Mouse (Mus musculus): Measurements from ENCODE around the gene Exoc2.

Exoc2 gene

DNA sequence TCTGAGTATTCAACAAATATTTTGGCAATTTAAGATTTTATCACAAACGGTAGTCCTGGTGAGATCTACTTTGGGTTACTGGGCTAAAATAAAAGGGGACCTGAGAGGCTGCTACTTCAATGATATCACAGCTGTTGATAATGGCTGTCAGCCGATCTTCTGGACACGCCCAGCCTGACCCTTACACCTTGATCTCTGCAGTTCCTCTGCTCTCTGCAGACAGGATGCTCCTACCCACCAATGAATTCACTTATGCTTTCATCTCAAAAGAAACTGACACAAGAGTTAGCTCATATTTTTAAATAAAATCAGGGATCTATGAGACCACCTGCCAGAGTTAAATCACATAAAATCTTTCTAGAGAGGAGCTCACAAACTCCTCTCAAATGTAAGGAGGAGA, 149.0 kb downstream of the Exoc2 start:
- peak in 1 of 2 experiments; percentile 20 for DNase-seq (ENCODE audit: low spot score in 2 of 2)

DNA sequence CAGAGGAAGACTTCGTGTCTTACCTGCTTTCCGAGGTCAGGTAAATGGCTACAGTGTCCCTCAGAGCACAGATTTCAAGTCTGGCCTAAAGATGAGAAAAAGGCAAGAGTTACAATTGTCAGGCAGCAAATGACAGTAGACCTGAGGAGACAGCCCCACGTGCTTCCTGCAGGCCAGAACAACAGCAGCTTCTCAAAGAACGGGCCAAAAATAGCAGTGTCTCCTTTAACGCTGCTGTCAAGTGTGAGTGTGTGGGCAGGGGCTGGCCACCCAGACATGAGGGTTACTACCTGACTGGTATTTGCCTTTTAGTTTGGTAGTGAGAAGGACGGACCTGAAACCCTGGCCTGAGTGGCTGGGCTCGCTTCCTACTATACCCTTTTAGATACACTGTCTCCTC, 153.3 kb downstream of the Exoc2 start:
- peak; percentile 47 to 50 for DNase-seq (ENCODE audit: low spot score in 2 of 2)

DNA sequence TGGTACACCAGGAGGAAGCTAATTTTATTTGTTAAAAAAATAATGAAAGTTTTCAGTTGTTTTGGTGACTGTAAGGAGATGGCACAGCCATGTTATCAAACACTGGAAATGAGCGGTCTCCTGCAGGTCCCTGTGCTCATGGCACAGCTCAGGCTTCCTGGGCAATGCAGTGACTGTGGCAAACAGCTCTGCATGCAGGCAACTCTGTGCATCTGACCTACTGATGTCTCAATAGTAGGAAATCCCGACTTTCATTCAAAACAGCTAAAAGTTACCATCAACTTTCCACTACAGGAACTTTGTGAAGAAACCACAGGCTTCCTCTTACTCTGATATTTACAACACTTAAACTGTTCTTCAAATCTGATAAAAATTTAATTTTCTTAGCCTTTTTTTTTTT, 154.0 kb downstream of the Exoc2 start:
- DNase-seq (ENCODE audit: low spot score in 2 of 2), result no peak

DNA sequence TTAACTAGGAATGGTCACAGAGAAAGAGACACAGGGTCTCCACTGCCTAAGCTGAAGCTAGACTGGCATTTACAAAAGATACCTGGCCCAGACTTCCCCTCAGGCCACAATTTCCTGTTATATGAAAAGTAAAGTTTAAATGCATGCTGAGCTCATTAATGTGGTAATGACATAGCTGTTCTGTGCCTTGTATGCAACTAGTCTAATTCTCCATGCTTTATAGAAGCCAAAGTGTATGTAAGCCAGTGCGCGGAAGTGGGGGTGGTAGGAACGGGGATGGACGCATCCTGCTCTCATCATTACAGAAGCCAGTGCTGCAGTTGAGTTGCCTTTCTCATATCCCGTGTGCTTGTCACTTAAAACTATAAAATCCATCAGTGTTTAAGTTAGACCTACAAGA, 156.5 kb downstream of the Exoc2 start:
- DNase-seq (ENCODE audit: low spot score in 2 of 2), result peak; percentile 22 to 25

DNA sequence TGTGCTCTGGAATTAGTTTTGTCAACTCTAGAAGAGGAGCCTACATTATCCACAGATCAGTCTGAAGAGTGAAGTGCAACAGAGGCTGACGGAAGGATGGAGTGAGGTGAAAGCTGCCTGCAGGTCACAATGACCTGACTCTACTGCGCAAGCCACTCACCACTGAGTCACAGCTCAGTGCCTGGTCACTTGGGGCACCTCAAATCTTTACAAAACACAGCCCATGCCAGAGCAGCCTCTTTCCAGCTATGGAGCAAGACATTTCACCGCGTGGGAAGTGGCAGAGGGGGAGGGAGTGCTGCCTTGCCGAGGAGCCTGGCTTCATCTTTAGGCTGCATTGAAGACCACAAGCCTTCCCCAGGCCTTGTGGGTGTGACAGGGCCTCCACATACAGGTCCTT, 159.6 kb downstream of the Exoc2 start:
- DNase-seq (ENCODE audit: low spot score in 2 of 2), result peak; percentile 21 to 37

DNA sequence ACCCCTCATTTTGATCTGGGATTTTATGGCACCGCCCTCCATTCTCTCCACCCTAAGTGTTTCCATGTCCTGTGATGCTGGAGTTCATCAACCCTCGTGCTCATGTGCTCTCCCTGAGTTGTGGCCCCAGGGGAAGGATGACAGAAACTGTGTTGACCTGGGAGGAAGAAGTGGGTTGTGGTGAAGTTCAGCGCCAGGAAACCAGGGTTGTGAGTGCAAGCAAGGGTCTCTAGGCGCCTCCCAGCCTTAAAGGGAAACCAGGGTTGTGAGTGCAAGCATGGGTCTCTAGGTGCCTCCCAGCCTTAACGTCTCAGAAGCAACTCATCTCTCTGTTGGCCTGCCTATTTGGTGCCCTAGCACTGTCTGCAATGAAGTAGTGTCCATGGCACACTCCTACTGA, 160.4 kb downstream of the Exoc2 start:
- no peak for DNase-seq (ENCODE audit: low spot score in 2 of 2)

DNA sequence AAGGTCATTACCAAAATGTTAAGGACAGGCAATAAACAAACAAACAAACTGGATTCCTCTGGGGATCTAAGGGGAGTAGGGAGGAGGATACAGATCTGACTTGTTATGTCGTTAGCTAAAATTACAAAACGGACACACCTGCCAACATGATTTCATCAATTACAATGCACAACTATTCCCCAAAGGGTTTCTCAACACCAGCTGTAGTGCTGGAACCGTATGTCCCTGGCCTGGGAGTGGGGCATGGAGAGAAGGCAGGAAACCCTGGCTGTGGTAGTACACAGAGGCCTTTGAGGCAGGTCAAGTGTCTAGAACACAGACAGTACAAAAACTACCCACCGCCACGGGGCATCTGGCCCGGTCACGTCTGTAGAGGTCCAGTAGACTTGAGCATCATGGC, 164.7 kb downstream of the Exoc2 start:
- DNase-seq (ENCODE audit: low spot score in 2 of 2), result no peak

DNA sequence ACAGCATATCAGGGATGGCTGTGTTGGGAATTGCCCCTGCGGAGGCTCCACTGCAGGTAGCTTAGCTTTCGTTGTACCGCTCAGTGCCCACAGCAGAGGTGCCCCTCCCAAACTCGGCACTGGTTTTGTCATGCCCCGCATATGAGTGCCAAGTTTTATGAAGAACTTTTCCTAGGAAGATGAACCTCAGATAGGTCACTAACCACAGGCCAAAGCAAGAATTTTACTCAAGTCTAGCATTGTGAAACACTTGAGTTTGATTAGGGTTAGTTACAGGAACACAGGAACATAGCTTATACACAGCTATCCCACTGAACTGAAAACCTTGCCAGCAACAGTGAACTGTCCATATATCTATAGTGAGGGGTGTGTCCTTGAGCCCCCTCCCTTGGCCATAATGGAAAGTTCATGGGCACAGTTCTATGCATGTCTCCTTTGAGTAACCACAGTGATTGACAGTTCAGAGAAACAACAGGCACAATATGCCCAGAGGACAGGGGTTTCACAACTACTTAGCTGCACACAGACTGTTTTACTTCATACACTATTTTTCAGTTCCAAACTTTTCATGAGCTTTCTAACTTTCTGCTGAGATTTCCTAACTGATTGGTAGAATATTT, 171.4 kb downstream of the Exoc2 start:
- no peak for DNase-seq (ENCODE audit: low spot score in 2 of 2)

DNA sequence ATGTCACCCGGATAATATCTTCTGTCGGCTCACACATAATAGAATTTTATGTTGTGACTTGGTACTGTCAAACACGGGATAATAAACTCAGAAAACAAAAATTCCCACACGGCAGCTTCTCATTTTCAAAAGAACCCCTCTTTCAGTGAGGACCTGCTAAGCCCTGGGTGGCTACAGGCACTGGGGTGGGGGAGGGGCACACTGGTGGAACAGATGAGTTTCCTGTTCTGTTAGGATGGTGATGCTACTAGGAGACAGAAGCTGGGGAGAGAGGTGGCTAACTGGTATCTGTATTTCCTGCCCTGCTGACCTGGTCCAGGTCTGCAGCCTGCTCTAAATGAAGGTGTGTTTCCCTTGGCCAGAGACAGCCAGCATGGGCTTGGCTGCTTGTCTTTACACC, 172.0 kb downstream of the Exoc2 start:
- no peak for DNase-seq (ENCODE audit: low spot score in 2 of 2)

DNA sequence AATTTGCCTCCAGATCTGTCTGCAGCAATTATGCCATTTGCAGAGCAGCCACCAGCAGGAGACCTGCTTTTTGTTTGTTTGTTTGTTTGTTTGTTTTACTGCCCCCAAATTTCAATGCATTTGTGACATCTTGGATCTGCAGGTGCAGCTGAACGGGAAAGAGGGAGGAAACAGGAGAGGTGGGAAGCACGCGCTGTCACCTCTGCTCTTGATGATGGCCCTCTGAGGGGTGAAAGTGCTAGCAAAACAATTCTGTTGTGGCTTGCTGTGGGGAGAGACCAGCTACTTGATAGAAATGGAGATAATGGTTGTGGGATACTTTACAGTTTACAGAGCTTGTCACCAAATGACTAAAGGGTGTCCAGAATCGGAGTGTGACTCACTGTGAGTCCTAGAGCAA, 177.9 kb downstream of the Exoc2 start:
- no peak for DNase-seq (ENCODE audit: low spot score in 2 of 2)

DNA sequence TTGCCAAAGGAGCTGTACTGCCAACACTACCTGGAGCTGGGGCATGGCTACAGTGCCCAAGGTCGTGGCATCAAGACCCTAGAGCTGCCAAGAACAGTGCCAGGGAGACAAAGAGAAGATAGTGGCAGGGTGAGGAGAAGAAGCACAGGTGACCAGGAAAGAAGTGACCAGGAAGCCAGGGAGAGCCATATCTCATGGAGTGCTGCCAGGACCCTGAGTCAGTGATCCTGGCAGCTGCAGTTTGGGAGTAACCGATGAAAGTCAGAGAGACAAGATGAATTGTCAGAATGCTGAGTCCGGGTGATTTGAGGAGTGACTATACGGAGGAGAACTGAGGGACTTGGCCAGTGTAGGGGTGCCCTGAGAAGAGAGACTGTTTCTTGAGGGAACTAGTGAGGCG, 180.3 kb downstream of the Exoc2 start:
- DNase-seq (ENCODE audit: low spot score in 2 of 2), result no peak

DNA sequence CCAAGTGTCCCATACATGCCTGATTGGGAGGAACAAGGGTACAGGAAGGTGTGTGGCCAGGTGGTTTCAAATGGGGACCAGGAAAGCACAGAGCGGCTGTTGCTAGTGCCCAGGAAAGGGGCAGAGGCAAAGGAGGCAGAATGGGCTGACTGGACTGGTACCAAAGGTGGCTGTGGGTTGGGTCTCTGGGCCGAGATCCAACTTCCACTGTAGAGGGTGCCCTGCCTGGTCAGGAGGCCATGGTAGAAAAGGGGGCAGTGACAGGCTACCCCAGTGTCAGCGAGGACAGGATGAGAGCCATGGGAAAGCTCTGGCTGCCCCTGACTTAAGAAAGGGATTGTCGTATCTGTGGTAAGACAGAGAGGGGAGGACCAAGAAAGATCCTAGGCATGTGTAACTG, 180.7 kb downstream of the Exoc2 start:
- no peak for DNase-seq (ENCODE audit: low spot score in 2 of 2)

DNA sequence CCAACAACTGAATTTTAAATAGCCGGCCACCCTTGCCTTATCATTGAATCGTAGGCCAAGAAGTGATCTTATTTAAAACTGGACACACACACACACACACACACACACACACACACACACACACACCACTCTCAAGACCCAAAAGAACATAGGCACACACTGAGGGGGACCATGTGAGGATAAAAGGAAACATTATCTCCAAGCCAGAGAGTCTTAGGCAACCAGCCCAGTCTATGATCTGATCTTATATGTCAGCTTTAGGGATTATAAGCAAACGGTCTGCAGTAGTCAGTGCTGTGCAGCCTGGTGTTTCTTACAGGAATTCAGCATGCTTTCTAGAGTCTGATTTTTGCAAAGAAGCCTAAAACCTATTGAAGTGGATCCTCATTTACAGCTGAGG, 181.2 kb downstream of the Exoc2 start:
- DNase-seq (ENCODE audit: low spot score in 2 of 2), result no peak

DNA sequence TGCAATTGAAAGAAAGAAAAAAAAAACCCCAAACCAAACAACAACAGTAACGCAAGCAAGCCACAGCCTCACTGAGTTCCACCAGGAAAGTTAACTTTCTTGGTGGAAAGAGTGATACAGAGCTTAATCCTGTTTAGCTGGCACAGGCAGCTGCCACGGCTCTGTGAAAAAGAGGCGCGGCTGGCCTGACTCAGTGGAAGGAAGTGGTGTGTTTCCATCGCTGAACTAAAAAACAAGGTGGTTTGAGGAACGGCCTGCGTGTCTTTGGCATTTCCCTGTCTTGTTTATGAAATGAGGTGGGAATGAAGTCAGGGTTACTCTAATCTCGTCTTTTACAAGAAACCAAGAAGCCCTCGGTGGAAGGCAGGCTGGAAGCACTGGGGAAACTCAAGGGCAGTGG, 181.6 kb downstream of the Exoc2 start:
- peak in 1 of 2 experiments; percentile 36 for DNase-seq (ENCODE audit: low spot score in 2 of 2)

DNA sequence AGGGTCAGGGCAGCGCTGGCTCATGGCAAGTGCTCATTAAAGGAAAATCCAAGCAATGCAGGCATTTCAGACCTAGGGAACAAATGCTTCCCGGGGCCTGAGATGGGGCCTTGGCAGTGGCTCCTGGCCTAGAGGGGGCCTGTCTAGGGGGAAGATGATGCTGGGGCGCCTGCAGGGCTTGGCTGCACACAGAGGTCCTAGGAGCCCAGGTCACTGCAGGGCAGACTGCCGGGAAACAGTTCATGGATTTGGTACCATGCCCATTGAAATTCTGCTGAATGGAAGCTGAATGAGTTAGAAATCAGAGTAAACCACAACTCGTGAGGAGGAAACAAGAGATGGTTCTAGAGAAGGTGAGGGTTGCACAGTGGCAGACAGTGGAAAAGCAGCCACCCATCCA, 183.9 kb downstream of the Exoc2 start:
- no peak for DNase-seq (ENCODE audit: low spot score in 2 of 2)

DNA sequence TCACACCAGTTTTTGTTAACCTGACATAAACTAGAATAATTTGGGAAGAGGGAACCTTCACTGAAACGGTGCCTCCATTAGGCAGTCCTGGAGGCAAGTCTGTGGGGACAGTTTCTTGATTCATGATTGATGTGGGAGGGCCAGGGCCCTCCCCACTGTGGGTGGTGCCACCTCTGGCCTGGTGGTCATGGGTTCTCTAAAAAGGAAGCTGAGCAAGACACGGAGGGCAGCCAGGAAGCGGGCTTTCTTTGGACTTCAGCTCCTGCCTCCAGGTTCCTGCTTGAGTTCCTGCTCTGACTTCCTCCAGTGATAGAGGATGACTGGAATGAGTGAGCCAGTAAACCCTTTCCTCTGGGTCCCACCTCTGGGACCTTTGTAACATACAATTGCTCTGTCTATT, 185.5 kb downstream of the Exoc2 start:
- no peak for DNase-seq (ENCODE audit: low spot score in 2 of 2)

DNA sequence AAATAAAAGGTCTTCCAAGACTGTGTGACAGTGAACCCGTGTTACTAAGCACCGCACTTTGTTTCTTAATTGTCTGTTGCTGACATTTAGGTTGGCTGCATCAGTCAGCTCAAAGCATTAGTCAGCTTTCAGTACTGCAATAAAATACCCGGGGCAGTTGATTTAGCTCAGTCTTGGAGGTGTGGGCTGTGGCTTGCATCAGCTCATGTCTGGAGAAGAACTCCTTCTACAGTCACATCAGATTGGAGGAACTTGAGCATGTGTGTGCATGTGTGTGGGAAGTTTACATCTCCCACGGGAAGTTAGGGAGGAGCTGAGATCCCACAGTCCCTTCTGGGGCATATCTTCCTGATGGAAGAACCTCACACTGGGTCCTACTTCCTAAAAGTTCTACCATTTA, 185.9 kb downstream of the Exoc2 start:
- DNase-seq (ENCODE audit: low spot score in 2 of 2), result no peak

DNA sequence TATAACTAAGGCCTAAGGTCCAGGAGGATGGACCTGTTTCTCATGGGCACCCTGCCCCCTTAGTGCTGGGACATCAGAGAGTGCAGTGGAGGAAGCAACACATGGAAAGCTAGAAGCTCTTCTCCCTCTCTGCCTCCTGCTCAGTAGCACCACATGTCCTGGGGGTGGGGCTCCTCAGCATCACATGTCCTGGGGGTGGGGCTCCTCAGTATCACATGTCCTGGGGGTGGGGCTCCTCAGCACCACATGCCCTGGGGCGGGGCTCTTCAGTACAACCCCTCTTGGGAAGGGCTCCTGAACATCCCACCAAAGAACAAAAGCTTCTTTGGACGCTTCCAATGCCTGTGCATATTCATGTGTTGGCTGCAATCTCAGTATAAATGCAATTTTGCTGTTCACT, 186.3 kb downstream of the Exoc2 start:
- DNase-seq (ENCODE audit: low spot score in 2 of 2), result no peak

DNA sequence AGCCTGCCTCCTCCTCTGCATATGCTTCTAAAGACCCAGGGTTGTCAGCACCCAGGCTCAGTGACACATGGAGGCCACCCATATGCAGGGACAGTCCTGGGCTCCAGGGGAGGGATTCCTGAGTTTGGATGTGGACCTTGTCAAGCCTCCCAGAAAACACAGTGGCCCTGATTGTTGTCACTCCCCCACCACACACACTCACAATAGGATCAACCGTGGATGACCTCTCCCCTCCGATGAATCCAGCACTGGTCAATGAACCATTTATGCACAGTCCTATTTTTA, 186.9 kb downstream of the Exoc2 start:
- DNase-seq (ENCODE audit: low spot score in 2 of 2), result no peak

DNA sequence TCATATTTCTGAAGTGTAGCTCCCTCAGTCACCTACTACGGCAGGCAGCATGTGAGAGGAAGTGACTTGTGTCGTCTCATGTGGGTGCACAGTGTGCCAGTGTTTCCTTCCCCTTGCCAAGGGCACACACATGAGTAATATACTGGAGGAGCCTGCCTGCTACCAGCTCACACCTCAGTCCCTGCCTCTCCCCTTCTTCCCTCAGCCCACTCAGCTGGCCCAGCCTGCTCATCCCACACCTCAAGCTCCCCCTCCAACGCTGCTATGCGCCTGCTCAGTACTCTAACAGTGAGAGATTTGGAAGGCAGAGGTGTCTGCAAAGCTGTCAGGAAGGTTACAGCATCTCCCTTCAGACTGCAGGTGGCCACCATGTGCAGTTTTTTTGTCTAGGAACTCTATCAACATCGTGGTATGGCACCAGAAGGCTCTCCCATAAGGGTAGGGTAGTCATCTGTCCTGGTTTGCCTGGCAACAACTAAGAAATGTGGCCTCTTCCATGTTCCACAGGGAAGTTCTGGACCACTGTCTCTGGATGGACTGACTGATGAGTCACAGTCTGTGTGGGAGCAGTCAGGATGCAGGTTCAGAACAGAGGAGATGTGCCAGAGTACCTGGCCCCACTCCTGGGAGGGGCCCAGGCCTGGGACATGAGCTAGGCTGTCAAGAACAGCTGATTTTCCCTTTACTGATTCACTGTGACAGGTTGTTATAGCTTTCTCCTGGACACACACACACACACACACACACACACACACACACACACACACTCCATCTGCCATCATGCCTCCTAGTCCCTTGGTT, 187.5 kb downstream of the Exoc2 start:
- DNase-seq (ENCODE audit: low spot score in 2 of 2), result peak in 1 of 2 experiments; percentile 75

DNA sequence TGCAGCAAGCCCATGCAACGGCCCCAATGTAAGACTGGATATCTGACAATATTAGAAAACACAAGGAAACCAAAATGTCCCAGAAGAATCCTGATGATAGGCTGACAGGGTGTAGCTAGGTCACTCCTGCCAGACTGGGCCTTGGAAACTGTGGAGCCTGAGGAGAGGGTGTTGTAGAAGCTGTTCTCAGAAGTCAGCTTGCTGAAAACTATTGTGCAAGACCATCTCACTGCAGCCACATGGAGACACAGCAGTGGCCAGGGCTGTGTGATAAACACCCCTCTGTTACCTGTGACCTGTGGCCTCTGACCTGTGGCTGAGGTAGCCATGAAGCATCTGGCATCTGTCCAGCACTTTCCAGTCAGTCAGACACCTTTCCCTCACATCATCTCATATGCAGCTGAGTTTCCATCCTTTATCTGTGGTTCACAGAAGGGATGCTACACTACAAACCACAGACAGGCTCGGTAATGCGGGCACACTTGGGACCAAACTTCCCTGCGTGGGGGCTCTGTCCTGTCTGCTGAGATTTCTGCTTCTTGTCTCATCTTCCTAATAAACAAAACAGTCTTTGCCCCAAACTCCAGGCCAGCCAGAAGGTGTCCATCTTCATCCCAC, 188.4 kb downstream of the Exoc2 start:
- no peak for DNase-seq (ENCODE audit: low spot score in 2 of 2)

DNA sequence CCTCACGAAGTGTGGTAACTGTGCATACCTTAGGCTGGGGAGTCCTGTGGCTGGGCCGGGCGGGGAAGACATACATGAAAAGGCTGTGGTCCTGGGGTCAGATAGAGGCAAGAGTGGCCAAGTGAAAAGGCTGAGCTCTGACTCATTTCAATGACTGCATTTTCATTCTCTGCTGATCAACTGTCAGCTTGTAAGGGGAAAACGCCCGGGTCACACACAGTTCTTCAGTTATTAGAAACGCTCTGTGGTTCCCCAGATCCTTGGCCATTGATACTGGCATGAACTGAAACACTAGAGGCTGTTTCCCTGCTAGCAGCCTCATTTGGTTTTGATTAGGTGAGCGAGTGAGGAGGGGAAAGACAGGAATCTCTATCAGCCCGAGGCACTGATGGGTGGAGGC, 191.5 kb downstream of the Exoc2 start:
- DNase-seq (ENCODE audit: low spot score in 2 of 2), result no peak

DNA sequence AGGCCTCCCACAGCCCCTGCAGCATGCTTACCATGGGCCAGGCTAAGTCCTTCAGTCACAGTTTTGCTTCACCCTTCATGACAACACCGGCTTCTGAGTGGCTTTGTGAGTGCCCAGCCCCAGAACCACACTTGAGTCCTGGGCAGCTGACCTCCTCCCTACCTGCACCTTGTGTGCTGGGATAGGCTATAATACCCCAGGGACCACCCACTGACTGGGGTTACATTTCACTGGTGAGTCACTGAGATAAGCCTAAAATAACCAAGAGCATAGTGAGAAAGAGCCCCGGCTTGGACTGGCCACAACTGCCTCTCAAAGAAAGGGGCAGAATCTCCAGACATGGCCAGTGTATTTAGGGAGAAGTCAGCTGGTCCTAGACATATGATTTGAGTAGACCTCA, 192.0 kb downstream of the Exoc2 start:
- DNase-seq (ENCODE audit: low spot score in 2 of 2), result no peak
